Mouse (Mus musculus) neural tube, embryonic 14.5 days (tissue): ENCODE data around the gene Cit. TPM values are rescaled to one million over a fixed set of nuclear protein-coding genes. Genes with fewer than 3 reads are reported as not detected.

Source experiments
- ATAC-seq: fragments of 200-750 bp; cut with Nextera tagmentation; 2 replicates; pipeline ENCODE4 v1.8.0; 2017; ENCODE audit warnings: low read depth, mild to moderate bottlenecking, moderate TSS enrichment, moderate library complexity
- H3K27ac ChIP-seq: fragments of 300-500 bp; sonication (generic); 2 replicates; pipeline ENCODE4 v1.5.1; 2014; ENCODE audit warnings: low read depth, mild to moderate bottlenecking, control low read depth, low read length, moderate library complexity, mixed read lengths
- H3K27me3 ChIP-seq: fragments of 300-500 bp; sonication (generic); 2 replicates; pipeline ENCODE4 v1.6.1; 2014; ENCODE audit warnings: low read length; ENCODE audit not compliant: control insufficient read depth, insufficient read depth
- H3K36me3 ChIP-seq: fragments of 300-500 bp; sonication (generic); 2 replicates; pipeline ENCODE4 v1.6.1; 2014; ENCODE audit warnings: low read length, mixed read lengths; ENCODE audit not compliant: control insufficient read depth, insufficient read depth
- H3K4me1 ChIP-seq: fragments of 300-500 bp; sonication (generic); 2 replicates; pipeline ENCODE4 v1.6.1; 2014; ENCODE audit warnings: low read length; ENCODE audit not compliant: control insufficient read depth, insufficient read depth
- H3K4me2 ChIP-seq: fragments of 300-500 bp; sonication (generic); 2 replicates; pipeline ENCODE4 v1.6.1; 2014; ENCODE audit warnings: mild to moderate bottlenecking, low read depth, low read length, control low read depth
- H3K4me3 ChIP-seq: fragments of 300-500 bp; sonication (generic); 2 replicates; pipeline ENCODE4 v1.5.1; 2014; ENCODE audit warnings: low read depth, low read length, control low read depth, mixed read lengths
- H3K9ac ChIP-seq: fragments of 300-500 bp; sonication (generic); replicated peaks from 2 replicates; pipeline ENCODE4 v1.6.1; 2014; ENCODE audit warnings: low read depth, mild to moderate bottlenecking, control low read depth, low read length, mixed read lengths
- H3K9me3 ChIP-seq: fragments of 300-500 bp; sonication (generic); 2 replicates; pipeline ENCODE4 v1.6.1; 2016; ENCODE audit warnings: low read length; ENCODE audit not compliant: control insufficient read depth
- WGBS: fragments of 180-500 bp; shearing (Covaris S2); extraction: QIAGEN DNeasy Blood & Tissue Kit; methylation state at CpG from one replicate; pipeline ENCODE4 v1.1.7; 2014; 5-methylcytosine and 5-hydroxymethylcytosine counted together
- polyA plus RNA-seq: library from polyadenylated mRNA; unstranded; fragments of >200 nt; fragmentation: Nextera tagmentation; extraction: Ambion mirVana; gene quantifications from 2 replicates; pipeline ENCODE4 v1.2.1, GENCODE M21; 2014

Cit gene
- polyA plus RNA-seq, 1 experiment from 2014 or later = 34.0 TPM

DNA sequence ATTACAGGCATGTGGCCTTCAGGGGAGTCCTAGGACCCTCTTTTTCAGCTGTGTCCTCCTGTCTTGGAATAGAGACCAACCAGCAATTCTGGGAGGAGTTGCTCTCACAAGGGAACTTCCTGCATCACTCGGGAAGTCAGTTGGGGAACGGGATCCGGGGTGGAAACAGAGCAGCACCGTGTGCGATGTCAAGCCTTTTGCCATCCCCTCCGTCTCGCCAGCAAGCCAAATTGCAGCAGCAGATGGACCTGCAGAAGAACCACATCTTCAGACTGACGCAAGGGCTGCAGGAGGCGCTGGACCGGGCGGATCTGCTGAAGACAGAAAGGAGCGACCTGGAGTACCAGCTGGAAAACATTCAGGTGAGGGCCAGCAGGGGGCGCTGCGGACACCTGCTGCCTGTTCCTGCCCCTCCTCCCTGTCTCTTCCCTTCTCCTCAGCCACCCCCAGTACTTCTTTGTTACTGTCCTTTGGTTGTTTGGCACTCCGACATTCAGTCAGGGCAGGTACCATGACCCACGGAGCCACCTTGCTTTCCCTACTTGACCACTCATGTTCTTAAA, 134.1 kb downstream of the Cit start:
- Histone ChIP-seq H3K4me3 (no peak overlapping the region), H3K9ac (no peak overlapping the region), H3K27ac (no peak overlapping the region), H3K9me3 (no peaks in the 10 kb centered on the region), H3K27me3 (no peaks in the 10 kb centered on the region), H3K4me2 (no peak overlapping the region), H3K36me3 (no peaks in the 10 kb centered on the region), H3K4me1 (0 out of 2 replicates have a peak, but pooled peaks cover 2% of the 10 kb centered on the region)
- no peak for ATAC-seq
- 60% methylated on average over 16 of the region's 16 CpGs for WGBS

DNA sequence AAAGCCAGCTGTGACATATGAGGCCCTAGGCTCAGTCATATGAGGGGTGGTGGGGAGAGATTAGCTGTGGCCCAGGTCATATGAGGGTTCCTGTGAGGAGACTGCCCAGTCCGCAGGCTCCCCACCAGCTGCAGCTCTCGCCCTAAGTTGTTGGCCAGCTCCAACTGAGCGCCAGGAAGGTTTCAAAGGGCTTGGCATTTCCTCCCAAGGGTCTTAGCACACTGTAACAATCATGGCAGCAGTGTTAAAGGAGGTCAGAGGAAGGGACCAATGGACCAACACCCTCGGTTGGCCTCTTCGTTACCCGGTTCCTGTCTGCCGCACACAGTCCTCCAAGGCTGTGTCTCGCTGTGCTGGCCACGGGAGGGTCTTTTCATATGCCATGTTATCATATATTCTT, 135.5 kb downstream of the Cit start:
- no peak for ATAC-seq
- 94% methylated on average over 9 of the region's 9 CpGs for WGBS
- H3K4me3 ChIP-seq = no peak overlapping the region
- no peaks in the 10 kb centered on the region for H3K36me3 ChIP-seq
- no peak overlapping the region for H3K9ac ChIP-seq
- no peak overlapping the region for H3K4me2 ChIP-seq
- 0 out of 2 replicates have a peak, but pooled peaks cover 2% of the 10 kb centered on the region for H3K4me1 ChIP-seq
- H3K9me3 ChIP-seq = no peaks in the 10 kb centered on the region
- no peak overlapping the region for H3K27ac ChIP-seq
- no peaks in the 10 kb centered on the region for H3K27me3 ChIP-seq

DNA sequence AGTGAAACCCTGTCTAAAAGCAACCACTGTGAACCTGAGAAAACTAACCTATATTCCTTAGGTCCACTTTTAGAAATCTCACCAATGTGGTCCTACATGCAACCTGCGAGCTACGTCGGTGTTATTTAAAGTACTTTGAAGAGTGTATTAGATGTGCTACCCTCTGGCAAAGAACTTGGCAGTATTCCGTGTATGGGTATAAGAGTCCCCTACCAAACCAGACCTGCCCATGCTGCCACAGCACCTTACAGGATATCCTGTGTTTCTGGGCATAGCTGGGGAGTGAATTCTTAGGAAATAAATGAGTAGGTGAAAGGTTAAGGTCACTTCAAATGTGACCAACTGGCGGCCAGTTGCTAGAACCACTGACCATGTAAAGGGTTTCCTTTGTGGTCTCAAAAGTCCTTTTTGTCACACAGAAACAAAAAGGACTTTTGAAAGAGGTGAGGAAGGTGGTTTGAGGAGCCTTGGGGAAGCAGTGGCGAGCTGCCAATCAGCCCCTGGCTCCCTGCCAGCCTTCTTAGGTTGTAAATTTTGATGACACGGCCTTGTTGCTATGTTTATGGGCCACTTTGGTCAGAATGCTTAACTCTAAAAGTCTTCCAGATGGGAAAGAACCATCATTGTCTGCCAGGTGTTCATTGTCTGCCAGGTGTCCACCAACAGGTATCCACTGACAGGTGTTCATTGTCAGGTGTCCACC, 137.7 kb downstream of the Cit start:
- H3K36me3 ChIP-seq = no peaks in the 10 kb centered on the region
- no peak overlapping the region for H3K4me3 ChIP-seq
- H3K27me3 ChIP-seq = no peaks in the 10 kb centered on the region
- no peak overlapping the region for H3K27ac ChIP-seq
- no peaks in the 10 kb centered on the region for H3K9me3 ChIP-seq
- ATAC-seq = no peak
- H3K9ac ChIP-seq = no peak overlapping the region
- H3K4me2 ChIP-seq = no peak overlapping the region
- WGBS = 62% methylated on average over 7 of the region's 7 CpGs
- 0 out of 2 replicates have a peak, but pooled peaks cover 2% of the 10 kb centered on the region for H3K4me1 ChIP-seq

DNA sequence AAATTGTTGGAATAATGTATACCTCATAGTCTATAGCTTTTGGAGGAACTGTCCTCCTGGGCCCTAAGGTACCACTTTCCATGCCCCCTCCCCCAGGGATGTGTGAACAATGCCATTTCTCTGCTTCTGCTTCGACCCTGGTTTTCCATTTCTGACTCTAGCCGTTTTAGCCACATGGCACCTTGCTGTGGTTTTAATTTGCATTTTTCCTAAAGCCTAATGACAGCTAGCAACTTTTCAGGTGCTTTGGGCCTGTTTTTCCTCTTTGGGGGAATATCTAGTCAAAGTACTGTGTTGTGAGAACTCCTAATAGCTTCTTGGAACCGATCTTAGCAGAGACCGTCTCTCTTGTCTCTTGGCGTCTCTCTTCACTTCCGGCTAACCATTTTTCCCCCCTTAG, 139.3 kb downstream of the Cit start:
- ATAC-seq = no peak
- H3K9ac ChIP-seq = no peak overlapping the region
- no peaks in the 10 kb centered on the region for H3K9me3 ChIP-seq
- H3K36me3 ChIP-seq = 0 out of 2 replicates have a peak, but pooled peaks cover 4% of the 10 kb centered on the region
- H3K27me3 ChIP-seq = no peaks in the 10 kb centered on the region
- 0 out of 2 replicates have a peak, but pooled peaks cover 2% of the 10 kb centered on the region for H3K4me1 ChIP-seq
- H3K27ac ChIP-seq = no peak overlapping the region
- WGBS = 93% methylated on average over 6 of the region's 6 CpGs
- H3K4me2 ChIP-seq = no peak overlapping the region
- no peak overlapping the region for H3K4me3 ChIP-seq

DNA sequence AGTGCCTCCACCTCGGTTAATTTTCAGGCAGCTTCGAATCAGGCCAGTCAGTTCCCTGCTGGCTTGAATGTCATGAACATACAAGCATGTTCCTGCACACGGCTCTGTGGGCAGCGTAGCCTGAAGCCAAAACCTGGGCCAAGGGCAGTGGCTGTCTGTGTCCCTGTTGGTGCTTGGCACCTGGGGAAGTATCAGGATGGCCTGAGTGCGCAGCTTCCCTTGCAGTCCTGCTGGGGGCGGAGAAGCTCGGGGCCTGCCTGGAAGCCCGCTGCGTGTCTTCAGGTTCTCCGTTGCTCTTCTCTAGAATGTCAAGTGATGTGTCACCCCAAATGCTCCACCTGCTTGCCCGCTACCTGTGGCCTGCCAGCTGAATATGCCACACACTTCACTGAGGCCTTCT, 140.0 kb downstream of the Cit start:
- Histone ChIP-seq H3K4me3 (no peak overlapping the region), H3K36me3 (0 out of 2 replicates have a peak, but pooled peaks cover 4% of the 10 kb centered on the region), H3K9ac (no peak overlapping the region), H3K4me2 (no peak overlapping the region), H3K27me3 (no peaks in the 10 kb centered on the region), H3K9me3 (no peaks in the 10 kb centered on the region), H3K4me1 (0 out of 2 replicates have a peak, but pooled peaks cover 2% of the 10 kb centered on the region), H3K27ac (no peak overlapping the region)
- WGBS = 96% methylated on average over 11 of the region's 11 CpGs
- ATAC-seq = no peak

DNA sequence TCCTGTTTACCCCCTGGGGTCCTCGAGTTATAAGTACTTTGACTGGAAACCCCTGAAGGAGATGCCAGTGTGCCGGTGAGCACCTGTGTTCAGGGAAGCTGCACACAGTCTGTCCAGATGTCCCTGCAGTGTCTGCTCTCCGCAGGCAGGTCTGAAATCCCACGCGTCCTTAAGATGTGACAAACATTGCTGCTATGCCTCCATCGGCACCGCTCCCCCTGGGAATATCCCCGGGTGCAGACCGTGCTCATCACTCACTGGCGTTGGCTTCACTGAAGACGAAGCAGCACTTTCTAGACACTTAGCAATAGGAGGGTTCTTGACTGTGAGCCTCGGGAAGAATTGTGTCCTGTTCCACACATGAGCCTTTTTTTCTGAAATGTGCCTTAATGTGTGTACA, 142.2 kb downstream of the Cit start:
- Histone ChIP-seq H3K9me3 (peaks cover 7% of the 10 kb centered on the region; the same call in 1 of the 2 replicates), H3K27me3 (no peaks in the 10 kb centered on the region), H3K4me3 (no peak overlapping the region), H3K4me1 (0 out of 2 replicates have a peak, but pooled peaks cover 2% of the 10 kb centered on the region), H3K4me2 (no peak overlapping the region), H3K9ac (no peak overlapping the region), H3K27ac (no peak overlapping the region), H3K36me3 (0 out of 2 replicates have a peak, but pooled peaks cover 4% of the 10 kb centered on the region)
- ATAC-seq = no peak
- WGBS = 82% methylated on average over 12 of the region's 12 CpGs

DNA sequence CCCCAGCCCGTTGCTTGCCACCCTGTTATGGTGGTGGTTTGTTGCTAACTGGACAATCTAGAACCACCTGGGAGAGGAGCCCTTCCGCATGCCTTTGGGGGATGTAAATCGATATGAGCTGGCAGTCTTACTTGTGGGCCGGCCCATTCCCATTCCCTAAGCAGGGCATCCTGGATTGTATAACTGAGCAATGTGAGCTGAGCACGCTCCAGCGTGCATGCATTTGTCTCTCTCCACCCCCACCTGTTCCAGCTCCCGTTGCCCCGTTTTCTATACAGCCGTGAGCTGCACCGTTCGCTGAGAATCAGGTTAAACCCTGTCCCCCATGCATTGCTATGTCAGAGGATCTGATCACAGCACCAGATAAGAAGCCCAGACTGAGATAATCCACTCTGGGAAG, 146.6 kb downstream of the Cit start:
- ATAC-seq = no peak
- no peak overlapping the region for H3K27ac ChIP-seq
- H3K27me3 ChIP-seq = no peaks in the 10 kb centered on the region
- no peak overlapping the region for H3K9ac ChIP-seq
- no peak overlapping the region for H3K4me3 ChIP-seq
- H3K9me3 ChIP-seq = peaks cover 7% of the 10 kb centered on the region; the same call in 1 of the 2 replicates
- WGBS = 97% methylated on average over 11 of the region's 11 CpGs
- H3K36me3 ChIP-seq = 0 out of 2 replicates have a peak, but pooled peaks cover 4% of the 10 kb centered on the region
- H3K4me1 ChIP-seq = no peaks in the 10 kb centered on the region
- H3K4me2 ChIP-seq = no peak overlapping the region

DNA sequence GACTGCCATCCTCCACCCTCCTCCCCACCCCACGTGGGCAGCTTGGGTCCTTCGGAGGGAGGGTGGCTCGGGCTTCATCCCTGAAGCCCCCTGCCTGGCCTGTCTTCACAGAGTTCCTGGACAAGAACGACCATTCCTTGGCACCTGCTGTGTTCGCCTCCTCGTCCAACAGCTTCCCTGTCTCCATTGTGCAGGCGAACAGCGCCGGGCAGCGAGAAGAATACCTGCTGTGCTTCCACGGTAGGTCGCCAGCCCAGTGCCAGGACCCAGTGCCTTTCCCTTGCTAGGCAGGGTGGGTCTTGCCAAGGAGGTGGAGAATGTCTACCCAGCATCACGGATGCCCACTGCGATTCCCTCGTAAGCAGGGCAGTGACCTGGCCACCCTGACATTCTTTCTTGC, 149.0 kb downstream of the Cit start:
- Histone ChIP-seq H3K27ac (no peak overlapping the region), H3K4me3 (no peak overlapping the region), H3K9ac (no peak overlapping the region), H3K27me3 (no peaks in the 10 kb centered on the region), H3K4me1 (no peaks in the 10 kb centered on the region), H3K9me3 (peaks cover 7% of the 10 kb centered on the region; the same call in 1 of the 2 replicates), H3K36me3 (0 out of 2 replicates have a peak, but pooled peaks cover 2% of the 10 kb centered on the region), H3K4me2 (no peak overlapping the region)
- no peak for ATAC-seq
- WGBS = 91% methylated on average over 15 of the region's 15 CpGs

DNA sequence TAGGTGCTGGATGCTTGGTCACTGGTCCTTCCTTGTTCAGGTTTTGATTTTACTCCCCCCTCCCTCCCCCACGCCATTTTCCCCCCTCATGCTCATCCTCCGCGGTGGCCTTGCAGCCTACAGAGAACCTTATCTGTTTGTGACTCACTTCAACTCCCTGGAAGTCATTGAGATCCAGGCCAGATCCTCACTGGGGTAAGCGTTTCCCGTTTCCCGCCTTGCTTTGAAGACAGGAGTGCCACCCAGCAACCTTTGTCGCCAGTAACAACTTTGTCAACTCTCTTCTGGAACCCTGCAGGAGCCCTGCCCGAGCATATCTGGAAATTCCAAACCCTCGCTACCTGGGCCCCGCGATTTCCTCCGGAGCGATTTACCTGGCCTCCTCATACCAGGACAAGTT, 152.3 kb downstream of the Cit start:
- no peaks in the 10 kb centered on the region for H3K4me1 ChIP-seq
- H3K9ac ChIP-seq = no peak overlapping the region
- ATAC-seq = no peak
- no peak overlapping the region for H3K4me3 ChIP-seq
- 84% methylated on average over 13 of the region's 13 CpGs for WGBS
- H3K36me3 ChIP-seq = no peaks in the 10 kb centered on the region
- no peaks in the 10 kb centered on the region for H3K9me3 ChIP-seq
- H3K27me3 ChIP-seq = no peaks in the 10 kb centered on the region
- H3K27ac ChIP-seq = no peak overlapping the region
- no peak overlapping the region for H3K4me2 ChIP-seq
